Mouse (Mus musculus): ENCODE results near the gene Spata33.

GRCm38 (mm10) chr8:123232553-123232952, 19.9 kb downstream of the Spata33 start:
- TF ChIP-seq CTCF (IDR thresholded peaks at IDR 0.05; ENCODE audit: low read depth), result no peak
- TF ChIP-seq EP300 (optimal IDR thresholded peaks at IDR 0.05), result no peak
